Comparison of ENCODE assay signal across 27 mouse cellular contexts in genomic region chr5:48129981-48130380, GRCm38 (mm10).
DNase-seq lines count a peak whose midpoint lies in the region; ATAC-seq lines count a peak whose summit lies in the region.
"Had no signal": no experiment of that assay in that cellular context is flagged by ENCODE, and none has a peak within 500 bp of the region (broad histone marks: within the 10 kb centered on the region; RNA-seq: fewer than 3 reads in every experiment).

No protein-coding gene starts in this region.

- no peak overlapping the region for H3K27ac ChIP-seq in forebrain, embryonic 13.5 days
- no peak overlapping the region for H3K27ac ChIP-seq in forebrain, embryonic 12.5 days
- H3K27ac ChIP-seq: embryonic facial prominence, embryonic 10.5 days; hindbrain, embryonic 10.5 days; intestine, embryonic 15.5 days; neural tube, embryonic 15.5 days; stomach, embryonic 15.5 days had no signal

- no peaks in the 10 kb centered on the region for H3K9me3 ChIP-seq in forebrain, embryonic 13.5 days (replicated peaks)
- no peaks in the 10 kb centered on the region for H3K9me3 ChIP-seq in forebrain, embryonic 12.5 days
- H3K9me3 ChIP-seq: embryonic facial prominence, embryonic 10.5 days; heart, embryonic 12.5 days; hindbrain, embryonic 10.5 days; intestine, embryonic 15.5 days; neural tube, embryonic 15.5 days; stomach, embryonic 15.5 days had no signal

- no peaks in the 10 kb centered on the region for H3K36me3 ChIP-seq in forebrain, embryonic 13.5 days (ENCODE audit: poor library complexity, severe bottlenecking)
- H3K36me3 ChIP-seq in forebrain, embryonic 12.5 days (replicated peaks) = no peaks in the 10 kb centered on the region
- H3K36me3 ChIP-seq: embryonic facial prominence, embryonic 10.5 days; heart, embryonic 12.5 days; hindbrain, embryonic 10.5 days; intestine, embryonic 15.5 days; neural tube, embryonic 15.5 days; stomach, embryonic 15.5 days had no signal

- peak; percentile 35 to 73 for DNase-seq in layer of hippocampus, adult 18-20 months (ENCODE audit: low spot score in 2 of 2)
- DNase-seq in layer of hippocampus, postnatal 10 days (ENCODE audit: low spot score in 2 of 2) = no peak
- peak; percentile 48 to 58 for DNase-seq in right cerebral cortex, adult 2 months (ENCODE audit: low spot score in 2 of 2)
- DNase-seq in right cerebral cortex, postnatal 14 days = no peak
- DNase-seq in layer of hippocampus, postnatal 36 days = peak; percentile 11 to 27
- no peak for DNase-seq in gastrocnemius, postnatal 36 days
- DNase-seq: adrenal gland, postnatal 25 days; cerebellum, adult 11 months; cerebellum, postnatal 10 days; heart, adult 11 months; heart, postnatal 10 days; kidney, adult 8-10 months; kidney, postnatal 10 days; lung, postnatal 10 days; thymus, adult 18-20 months; thymus, postnatal 36 days had no signal

- 81% methylated on average over 4 of the region's 4 CpGs for WGBS in forebrain, embryonic 13.5 days
- 86% methylated on average over 4 of the region's 4 CpGs for WGBS in forebrain, embryonic 12.5 days

- intact Hi-C loops in gastrocnemius, postnatal 36 days (cut with DNase I) = loop anchor here (10.0 kb wide), 1 partner anchor 215 kb away; no protein-coding TSS in a partner anchor

- ATAC-seq in forebrain, embryonic 13.5 days = peak; percentile 61; the same call in 1 of the 2 replicates
- no peak for ATAC-seq in forebrain, embryonic 12.5 days (ENCODE audit: low FRiP score)
- ATAC-seq: activated CD4-positive, CD25-positive, alpha-beta regulatory T cell, adult 4 months; hindbrain, embryonic 16.5 days; intestine, embryonic 15.5 days had no signal

- H3K4me2 ChIP-seq in forebrain, embryonic 13.5 days = no peak overlapping the region
- H3K4me2 ChIP-seq in forebrain, embryonic 12.5 days = no peak overlapping the region
- H3K4me2 ChIP-seq: heart, embryonic 12.5 days; intestine, embryonic 15.5 days; midbrain, embryonic 11.5 days; neural tube, embryonic 15.5 days; stomach, embryonic 15.5 days had no signal

- H3K9ac ChIP-seq in forebrain, embryonic 13.5 days = no peak overlapping the region
- no peak overlapping the region for H3K9ac ChIP-seq in forebrain, embryonic 12.5 days
- H3K9ac ChIP-seq: heart, embryonic 12.5 days; intestine, embryonic 15.5 days; neural tube, embryonic 15.5 days; stomach, embryonic 15.5 days had no signal

- no peaks in the 10 kb centered on the region for H3K27me3 ChIP-seq in forebrain, embryonic 13.5 days
- H3K27me3 ChIP-seq in forebrain, embryonic 12.5 days = no peaks in the 10 kb centered on the region
- H3K27me3 ChIP-seq: heart, embryonic 12.5 days; intestine, embryonic 15.5 days; neural tube, embryonic 15.5 days; stomach, embryonic 15.5 days had no signal

- H3K4me3 ChIP-seq in forebrain, embryonic 13.5 days = no peak overlapping the region
- H3K4me3 ChIP-seq in forebrain, embryonic 12.5 days (replicated peaks) = no peak overlapping the region
- H3K4me3 ChIP-seq: embryonic facial prominence, embryonic 10.5 days; heart, embryonic 12.5 days; hindbrain, embryonic 10.5 days; intestine, embryonic 15.5 days; neural tube, embryonic 15.5 days; stomach, embryonic 15.5 days had no signal

- no peaks in the 10 kb centered on the region for H3K4me1 ChIP-seq in forebrain, embryonic 13.5 days
- H3K4me1 ChIP-seq in forebrain, embryonic 12.5 days = no peaks in the 10 kb centered on the region
- H3K4me1 ChIP-seq: embryonic facial prominence, embryonic 10.5 days; heart, embryonic 12.5 days; hindbrain, embryonic 10.5 days; intestine, embryonic 15.5 days; neural tube, embryonic 15.5 days; stomach, embryonic 15.5 days had no signal

Comparison
In these comparisons a context has a peak if more than half of its experiments do, and no peak if none do; other contexts are left out.
1. DNase-seq: peak in layer of hippocampus, adult 18-20 months (2 of 2), right cerebral cortex, adult 2 months (2 of 2) and layer of hippocampus, postnatal 36 days (2 of 2); none in layer of hippocampus, postnatal 10 days (0 of 2), right cerebral cortex, postnatal 14 days (single experiment) and gastrocnemius, postnatal 36 days (0 of 2).